Mouse (Mus musculus) kidney, postnatal 36 days (tissue): Measurements from ENCODE around the gene Nek9.

Source experiments
- DNase-seq, 2 experiments: peaks; one replicate each; pipeline ENCODE4 v3.0.0; 2021 to 2022; ENCODE audit warnings: mixed read lengths in 2 of 2

Nek9 gene

GRCm38 (mm10) chr12:85339243-85339729 lies at the start of gene Nek9:
Gene Nek9, minus strand, starts transcription at chr12:85339362.
- peak; percentile 95 to 98 for DNase-seq

DNA sequence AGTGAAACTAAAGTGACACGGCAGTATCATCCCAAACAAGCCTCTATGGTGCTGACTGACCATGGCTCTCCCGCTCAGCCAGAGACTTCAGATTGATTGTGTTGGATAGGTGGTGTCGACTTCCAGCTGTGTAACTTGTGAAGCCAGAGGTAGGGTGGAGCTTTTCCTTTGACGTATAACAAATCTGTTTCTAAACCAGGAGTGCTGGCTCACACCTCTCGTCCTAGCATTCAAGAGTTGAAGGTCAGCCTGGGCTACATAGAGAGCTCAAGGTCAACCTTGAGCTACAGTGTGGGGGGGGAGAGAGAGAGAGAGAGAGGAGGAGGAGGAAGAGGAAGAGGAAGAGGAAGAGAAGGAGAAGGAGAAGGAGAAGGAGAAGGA lies 46.8 kb upstream of the Nek9 start:
- DNase-seq: no peak

GRCm38 (mm10) chr12:85385329-85385994 lies 46.3 kb upstream of the Nek9 start:
- no peak for DNase-seq

- DNase-seq: no peak
These were observed 43.9 kb upstream of the Nek9 start for GRCm38 (mm10) chr12:85382761-85383680.

GRCm38 (mm10) chr12:85381570-85381969 lies 42.4 kb upstream of the Nek9 start:
- no peak for DNase-seq

- no peak for DNase-seq
These were observed 41.8 kb upstream of the Nek9 start for GRCm38 (mm10) chr12:85380942-85381341.

DNA sequence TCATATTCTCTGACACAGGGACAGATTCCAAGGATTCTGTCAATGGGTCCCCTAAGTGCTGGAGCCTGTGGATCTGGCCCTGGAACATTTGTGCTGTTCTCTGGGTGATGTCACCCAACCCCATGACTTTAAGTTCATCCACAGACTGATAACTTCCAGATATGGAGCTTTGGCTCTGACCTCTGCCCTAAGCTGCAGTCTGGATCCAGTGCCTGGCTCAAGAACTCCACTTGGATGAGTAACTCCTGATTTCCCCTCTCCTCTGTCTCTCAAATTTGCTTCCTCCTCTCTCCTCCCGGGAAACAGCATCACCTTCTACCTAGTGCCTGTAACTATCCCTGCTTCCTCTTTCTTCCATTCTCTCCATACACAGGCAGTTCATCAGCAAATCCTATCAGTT lies 41.1 kb upstream of the Nek9 start:
- DNase-seq: no peak

- no peak for DNase-seq
These were observed 39.1 kb upstream of the Nek9 start for GRCm38 (mm10) chr12:85378271-85378670.

- DNase-seq: peak; percentile 94 to 96
These were observed 35.6 kb upstream of the Nek9 start, which contains the start of gene Tmed10 for GRCm38 (mm10) chr12:85374561-85375272. Gene Tmed10, minus strand, starts transcription at chr12:85374847.

GRCm38 (mm10) chr12:85373591-85374560 lies 34.7 kb upstream of the Nek9 start:
- peak; percentile 68 to 85 for DNase-seq

GRCm38 (mm10) chr12:85372068-85372665 lies 33.0 kb upstream of the Nek9 start:
- DNase-seq: no peak

DNA sequence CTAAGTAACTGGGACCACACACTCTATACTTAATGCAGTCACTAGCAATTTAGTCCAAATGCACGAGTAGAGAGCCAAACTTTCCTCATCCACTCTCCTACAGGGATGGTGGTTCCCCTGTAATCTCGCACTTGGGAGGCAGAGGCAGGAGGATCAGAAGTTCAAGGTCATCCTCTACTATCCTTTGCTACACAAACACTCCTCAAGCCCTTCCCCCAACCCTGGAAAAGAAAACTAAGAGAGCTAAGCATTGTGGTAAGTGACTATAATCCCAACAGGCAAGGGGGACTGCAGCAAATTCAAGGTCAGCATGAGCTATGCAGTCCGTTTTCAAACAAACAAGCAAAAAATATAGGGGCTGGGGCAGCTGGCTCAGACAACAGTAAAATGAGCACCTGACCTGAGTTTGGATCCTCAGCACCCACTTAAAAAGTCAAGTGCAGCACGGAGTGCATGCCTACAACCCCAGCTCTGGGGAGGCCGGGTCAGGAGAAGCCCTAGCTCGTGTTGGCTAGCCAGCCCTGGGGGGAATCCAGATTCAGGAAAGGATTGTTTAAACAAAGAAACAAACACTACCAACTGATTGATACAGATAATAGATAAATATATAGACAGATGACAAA lies 29.4 kb upstream of the Nek9 start:
- DNase-seq: no peak

DNA sequence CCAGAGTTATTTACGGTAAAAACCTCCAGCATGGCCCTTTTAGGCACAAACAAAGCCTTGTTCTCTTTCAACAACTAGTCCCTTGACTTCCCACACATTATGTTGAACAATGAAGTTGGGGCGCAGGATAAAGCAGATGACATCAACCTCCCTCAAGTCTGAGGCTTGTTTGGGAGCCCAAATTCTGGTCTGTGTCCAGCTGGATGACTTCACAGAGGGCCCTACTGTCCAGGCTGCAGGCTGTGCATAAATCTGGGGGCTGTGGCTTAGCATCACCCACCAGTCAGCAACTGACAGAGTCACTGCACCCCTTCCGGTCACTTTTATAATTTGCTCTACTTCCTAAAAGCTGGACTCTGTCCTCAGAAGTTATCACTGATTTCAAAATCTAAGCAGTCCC lies 27.1 kb upstream of the Nek9 start:
- DNase-seq: no peak

GRCm38 (mm10) chr12:85362510-85362909 lies 23.3 kb upstream of the Nek9 start:
- DNase-seq: no peak

DNA sequence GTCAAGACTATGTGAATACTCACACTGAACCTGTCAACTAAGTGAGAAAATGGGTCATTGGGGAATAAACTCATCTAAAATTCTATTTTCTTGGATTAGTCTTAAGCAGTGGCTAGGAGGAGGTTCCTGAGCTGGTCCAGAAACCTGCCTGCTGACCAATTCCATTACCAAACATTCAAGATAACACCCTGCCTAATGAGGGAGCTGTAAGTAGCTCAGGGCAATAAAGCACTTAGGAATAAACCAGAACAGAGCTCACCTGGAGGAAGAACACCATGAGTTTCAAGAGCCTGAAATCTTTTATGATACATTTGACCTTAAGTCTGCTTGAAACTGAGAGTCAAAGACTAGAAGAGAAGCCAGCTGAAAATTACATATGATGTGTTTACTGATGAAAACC lies 22.4 kb upstream of the Nek9 start:
- DNase-seq: no peak

- no peak for DNase-seq
These were observed 22.0 kb upstream of the Nek9 start for GRCm38 (mm10) chr12:85361165-85361564.

DNA sequence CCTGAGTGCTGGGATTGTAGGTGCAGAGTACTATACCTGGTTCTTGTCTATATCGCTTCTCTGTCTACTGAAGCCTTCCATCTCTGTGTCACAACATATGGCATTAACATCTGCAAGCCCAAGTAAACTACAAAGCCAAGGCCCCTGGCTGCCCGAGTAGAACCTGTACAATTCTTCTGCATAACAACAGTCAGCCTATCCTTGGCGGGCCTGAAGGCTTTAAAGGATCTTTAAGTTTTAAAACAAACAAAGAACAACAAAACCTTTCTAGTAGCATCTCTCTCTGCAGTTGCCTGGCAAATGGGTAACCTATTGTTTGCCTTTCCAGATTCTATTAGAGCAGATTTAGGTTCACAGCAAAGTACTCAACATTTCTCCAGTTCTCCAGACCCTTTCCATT lies 14.9 kb upstream of the Nek9 start:
- no peak for DNase-seq

DNA sequence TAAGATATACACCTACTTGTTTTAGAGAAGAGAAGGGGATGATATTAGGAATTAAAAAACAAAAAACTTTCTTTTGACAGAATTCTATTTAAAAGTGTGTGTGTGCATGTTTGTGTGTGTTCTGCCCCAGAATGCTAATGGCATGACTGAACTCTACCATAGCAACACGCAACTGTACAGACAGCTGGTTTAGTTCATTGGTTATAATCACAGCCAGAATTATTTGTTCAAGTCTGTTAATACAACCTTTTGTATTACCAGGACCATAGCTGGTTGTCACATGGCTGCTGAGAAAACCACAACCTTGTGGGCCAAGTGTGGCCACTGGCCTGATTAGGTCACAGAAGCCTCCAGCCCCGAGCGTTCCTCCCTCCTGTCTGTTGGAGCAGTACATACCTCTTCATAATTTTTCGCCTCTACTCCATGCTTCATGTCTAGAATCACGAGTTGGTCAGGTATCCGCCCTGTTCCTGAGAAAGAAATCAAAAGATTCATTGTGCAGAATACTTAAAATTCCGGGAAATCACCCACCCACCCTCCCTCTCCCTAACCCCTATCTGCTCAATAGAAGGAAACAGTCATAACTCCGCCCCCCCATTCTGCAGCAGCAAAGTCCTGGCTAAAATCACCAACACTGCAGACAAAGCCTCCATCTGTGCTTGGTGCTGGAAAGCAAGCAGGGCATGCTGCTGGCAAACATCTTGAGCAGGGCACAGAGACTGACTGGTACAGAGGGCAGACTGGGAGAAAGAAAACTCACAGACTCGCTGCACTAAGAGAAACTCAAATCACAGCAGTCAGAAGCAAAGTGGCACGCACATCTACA lies 11.5 kb upstream of the Nek9 start:
- peak; percentile 44 to 49 for DNase-seq

- peak in 1 of 2 experiments; percentile 37 for DNase-seq
These were observed 9.2 kb upstream of the Nek9 start for GRCm38 (mm10) chr12:85348338-85348737.

DNA sequence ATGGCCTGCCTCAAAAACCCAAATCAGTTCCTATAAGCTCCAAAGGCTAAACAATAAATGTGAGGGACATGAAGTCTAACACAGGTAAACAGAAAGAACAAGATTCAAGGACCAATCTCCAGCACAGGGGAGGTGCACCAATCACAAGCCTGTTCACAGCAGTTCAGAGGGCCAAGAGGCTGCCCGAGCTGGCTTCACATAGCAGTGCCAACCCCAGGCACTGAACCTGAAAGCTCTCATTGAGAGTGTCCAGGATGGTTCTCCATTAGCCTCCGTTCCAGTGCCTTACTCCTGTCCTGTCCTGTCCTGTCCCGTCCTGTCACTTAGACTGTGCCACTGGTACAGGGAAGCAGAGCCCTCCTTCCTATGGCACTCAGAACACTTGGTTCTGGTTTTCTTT lies 8.0 kb upstream of the Nek9 start:
- peak; percentile 53 to 55 for DNase-seq
